Mouse (Mus musculus): ENCODE data around the gene Cdkn2aipnl. TPM values are rescaled to one million over a fixed set of nuclear protein-coding genes. Genes with fewer than 3 reads are reported as not detected.

Gene Cdkn2aipnl
- polyA plus RNA-seq, 1 experiment from 2014 or later, result 128 TPM

- no peak overlapping the region for H3K4me2 ChIP-seq (ENCODE audit: low read depth, low read length)
- H3K27ac ChIP-seq (ENCODE audit: low read depth, low read length), result no peak overlapping the region; the same call in 1 of the 2 replicates
- H3K36me3 ChIP-seq (ENCODE audit: control insufficient read depth, insufficient read depth, low read length), result no peaks in the 10 kb centered on the region
- 49% methylated on average over 6 of the region's 6 CpGs for WGBS
- peaks cover 6% of the 10 kb centered on the region for H3K4me1 ChIP-seq (ENCODE audit: control insufficient read depth, insufficient read depth, low read length)
- no peaks in the 10 kb centered on the region for H3K27me3 ChIP-seq (ENCODE audit: control insufficient read depth, insufficient read depth, low read length)
- H3K9ac ChIP-seq (replicated peaks; ENCODE audit: low read depth, low read length), result no peak overlapping the region
- ATAC-seq (ENCODE audit: low read depth), result no peak
- no peak overlapping the region for H3K4me3 ChIP-seq (ENCODE audit: low read depth, low read length)
- no peaks in the 10 kb centered on the region for H3K9me3 ChIP-seq (ENCODE audit: control insufficient read depth, low read length)
Measured at GRCm38 (mm10) chr11:51943500-51943841, 24.0 kb upstream of the Cdkn2aipnl start.

- Histone ChIP-seq H3K4me2 (ENCODE audit: low read depth, low read length) (no peak overlapping the region), H3K27me3 (ENCODE audit: control insufficient read depth, insufficient read depth, low read length) (no peaks in the 10 kb centered on the region), H3K4me3 (ENCODE audit: low read depth, low read length) (no peak overlapping the region), H3K27ac (ENCODE audit: low read depth, low read length) (no peak overlapping the region), H3K36me3 (ENCODE audit: control insufficient read depth, insufficient read depth, low read length) (no peaks in the 10 kb centered on the region), H3K9ac (replicated peaks; ENCODE audit: low read depth, low read length) (no peak overlapping the region), H3K4me1 (ENCODE audit: control insufficient read depth, insufficient read depth, low read length) (peaks cover 6% of the 10 kb centered on the region), H3K9me3 (ENCODE audit: control insufficient read depth, low read length) (no peaks in the 10 kb centered on the region)
- WGBS, result 73% methylated on average over 3 of the region's 3 CpGs
- ATAC-seq (ENCODE audit: low read depth), result no peak
Measured at GRCm38 (mm10) chr11:51944239-51944638, 23.2 kb upstream of the Cdkn2aipnl start.

- WGBS, result 25% methylated on average over 8 of the region's 8 CpGs
- Histone ChIP-seq H3K27me3 (ENCODE audit: control insufficient read depth, insufficient read depth, low read length) (no peaks in the 10 kb centered on the region), H3K9me3 (ENCODE audit: control insufficient read depth, low read length) (no peaks in the 10 kb centered on the region), H3K36me3 (ENCODE audit: control insufficient read depth, insufficient read depth, low read length) (no peaks in the 10 kb centered on the region), H3K9ac (replicated peaks; ENCODE audit: low read depth, low read length) (no peak overlapping the region), H3K4me2 (ENCODE audit: low read depth, low read length) (no peak overlapping the region), H3K27ac (ENCODE audit: low read depth, low read length) (no peak overlapping the region), H3K4me3 (ENCODE audit: low read depth, low read length) (no peak overlapping the region), H3K4me1 (ENCODE audit: control insufficient read depth, insufficient read depth, low read length) (peaks cover 6% of the 10 kb centered on the region)
- no peak for ATAC-seq (ENCODE audit: low read depth)
Measured at GRCm38 (mm10) chr11:51945548-51945947, 21.9 kb upstream of the Cdkn2aipnl start.

- WGBS, result 78% methylated on average over 6 of the region's 6 CpGs
- Histone ChIP-seq H3K9me3 (ENCODE audit: control insufficient read depth, low read length) (no peaks in the 10 kb centered on the region), H3K27ac (ENCODE audit: low read depth, low read length) (no peak overlapping the region), H3K36me3 (ENCODE audit: control insufficient read depth, insufficient read depth, low read length) (no peaks in the 10 kb centered on the region), H3K27me3 (ENCODE audit: control insufficient read depth, insufficient read depth, low read length) (no peaks in the 10 kb centered on the region), H3K9ac (replicated peaks; ENCODE audit: low read depth, low read length) (no peak overlapping the region), H3K4me3 (ENCODE audit: low read depth, low read length) (no peak overlapping the region), H3K4me2 (ENCODE audit: low read depth, low read length) (no peak overlapping the region), H3K4me1 (ENCODE audit: control insufficient read depth, insufficient read depth, low read length) (peaks cover 6% of the 10 kb centered on the region)
- ATAC-seq (ENCODE audit: low read depth), result no peak
Measured at GRCm38 (mm10) chr11:51946144-51946543, 21.3 kb upstream of the Cdkn2aipnl start.

- Histone ChIP-seq H3K4me2 (ENCODE audit: low read depth, low read length) (no peak overlapping the region), H3K27me3 (ENCODE audit: control insufficient read depth, insufficient read depth, low read length) (no peaks in the 10 kb centered on the region), H3K4me1 (ENCODE audit: control insufficient read depth, insufficient read depth, low read length) (no peaks in the 10 kb centered on the region), H3K4me3 (ENCODE audit: low read depth, low read length) (no peak overlapping the region), H3K36me3 (ENCODE audit: control insufficient read depth, insufficient read depth, low read length) (no peaks in the 10 kb centered on the region), H3K9ac (replicated peaks; ENCODE audit: low read depth, low read length) (no peak overlapping the region), H3K9me3 (ENCODE audit: control insufficient read depth, low read length) (no peaks in the 10 kb centered on the region), H3K27ac (ENCODE audit: low read depth, low read length) (no peak overlapping the region)
- 90% methylated on average over 9 of the region's 9 CpGs for WGBS
- ATAC-seq (ENCODE audit: low read depth), result no peak
Measured at GRCm38 (mm10) chr11:51949155-51949840, 18.2 kb upstream of the Cdkn2aipnl start.

- Histone ChIP-seq H3K9me3 (ENCODE audit: control insufficient read depth, low read length) (no peaks in the 10 kb centered on the region), H3K4me3 (ENCODE audit: low read depth, low read length) (no peak overlapping the region), H3K9ac (replicated peaks; ENCODE audit: low read depth, low read length) (no peak overlapping the region), H3K27ac (ENCODE audit: low read depth, low read length) (no peak overlapping the region), H3K27me3 (ENCODE audit: control insufficient read depth, insufficient read depth, low read length) (no peaks in the 10 kb centered on the region), H3K36me3 (ENCODE audit: control insufficient read depth, insufficient read depth, low read length) (no peaks in the 10 kb centered on the region), H3K4me1 (ENCODE audit: control insufficient read depth, insufficient read depth, low read length) (no peaks in the 10 kb centered on the region), H3K4me2 (ENCODE audit: low read depth, low read length) (no peak overlapping the region)
- ATAC-seq (ENCODE audit: low read depth), result no peak
- WGBS, result 92% methylated on average over 9 of the region's 9 CpGs
Measured at GRCm38 (mm10) chr11:51949919-51950318, 17.5 kb upstream of the Cdkn2aipnl start.

GRCm38 (mm10) chr11:51951861-51952420 lies 15.5 kb upstream of the Cdkn2aipnl start:
- ATAC-seq (ENCODE audit: low read depth), result no peak
- WGBS, result 58% methylated on average over 5 of the region's 5 CpGs

GRCm38 (mm10) chr11:51956112-51956511 lies 11.3 kb upstream of the Cdkn2aipnl start:
- ATAC-seq (ENCODE audit: low read depth), result no peak
- H3K36me3 ChIP-seq (ENCODE audit: control insufficient read depth, insufficient read depth, low read length), result no peaks in the 10 kb centered on the region
- no peak overlapping the region for H3K4me3 ChIP-seq (ENCODE audit: low read depth, low read length)
- H3K27ac ChIP-seq (ENCODE audit: low read depth, low read length), result no peak overlapping the region
- 83% methylated on average over 9 of the region's 9 CpGs for WGBS
- no peaks in the 10 kb centered on the region for H3K4me1 ChIP-seq (ENCODE audit: control insufficient read depth, insufficient read depth, low read length)
- H3K9me3 ChIP-seq (ENCODE audit: control insufficient read depth, low read length), result no peaks in the 10 kb centered on the region
- no peaks in the 10 kb centered on the region for H3K27me3 ChIP-seq (ENCODE audit: control insufficient read depth, insufficient read depth, low read length)
- H3K9ac ChIP-seq (replicated peaks; ENCODE audit: low read depth, low read length), result no peak overlapping the region
- H3K4me2 ChIP-seq (ENCODE audit: low read depth, low read length), result no peak overlapping the region

More at GRCm38 (mm10) chr11:51951861-51952420, 15.5 kb upstream of the Cdkn2aipnl start:
- H3K27me3 ChIP-seq (ENCODE audit: control insufficient read depth, insufficient read depth, low read length), result no peaks in the 10 kb centered on the region
- no peak overlapping the region for H3K4me3 ChIP-seq (ENCODE audit: low read depth, low read length)
- no peaks in the 10 kb centered on the region for H3K9me3 ChIP-seq (ENCODE audit: control insufficient read depth, low read length)
- no peaks in the 10 kb centered on the region for H3K4me1 ChIP-seq (ENCODE audit: control insufficient read depth, insufficient read depth, low read length)
- no peak overlapping the region for H3K9ac ChIP-seq (replicated peaks; ENCODE audit: low read depth, low read length)
- no peak overlapping the region for H3K27ac ChIP-seq (ENCODE audit: low read depth, low read length)
- H3K4me2 ChIP-seq (ENCODE audit: low read depth, low read length), result no peak overlapping the region
- H3K36me3 ChIP-seq (ENCODE audit: control insufficient read depth, insufficient read depth, low read length), result no peaks in the 10 kb centered on the region

- Histone ChIP-seq H3K36me3 (ENCODE audit: control insufficient read depth, insufficient read depth, low read length) (no peaks in the 10 kb centered on the region), H3K4me2 (ENCODE audit: low read depth, low read length) (no peak overlapping the region), H3K4me1 (ENCODE audit: control insufficient read depth, insufficient read depth, low read length) (no peaks in the 10 kb centered on the region), H3K9ac (replicated peaks; ENCODE audit: low read depth, low read length) (no peak overlapping the region), H3K4me3 (ENCODE audit: low read depth, low read length) (no peak overlapping the region), H3K27ac (ENCODE audit: low read depth, low read length) (no peak overlapping the region), H3K9me3 (ENCODE audit: control insufficient read depth, low read length) (no peaks in the 10 kb centered on the region), H3K27me3 (ENCODE audit: control insufficient read depth, insufficient read depth, low read length) (no peaks in the 10 kb centered on the region)
- no peak for ATAC-seq (ENCODE audit: low read depth)
- WGBS, result 90% methylated on average over 4 of the region's 4 CpGs
Measured at GRCm38 (mm10) chr11:51957760-51958159, 9.7 kb upstream of the Cdkn2aipnl start.
